Mouse (Mus musculus): Measurements from ENCODE around the gene Gbp8. TPM values are rescaled to one million over a fixed set of nuclear protein-coding genes. Genes with fewer than 3 reads are reported as not detected.

Gene Gbp8
- polyA plus RNA-seq, 1 experiment from 2014 or later: 1.6 TPM

Other genes starting within 250 kb of the Gbp8 start
- gene Abcg3, start 156.8 kb downstream of the Gbp8 start, polyA plus RNA-seq (2014; fragmentation: Nextera tagmentation; extraction: Ambion mirVana): 0.32 and 0.59 TPM in 2 replicates
- gene Gbp9, start within 50 bp of the Gbp8 start, polyA plus RNA-seq (2014; fragmentation: Nextera tagmentation; extraction: Ambion mirVana): 3.4 and 3.9 TPM in 2 replicates
- 4.4 and 7.6 TPM in 2 replicates for gene Gbp4, start within 50 bp of the Gbp8 start, polyA plus RNA-seq (2014; fragmentation: Nextera tagmentation; extraction: Ambion mirVana)
- not detected in 2 replicates for gene Gbp10, start 100.0 kb upstream of the Gbp8 start, polyA plus RNA-seq (2014; fragmentation: Nextera tagmentation; extraction: Ambion mirVana)
- not detected in 2 replicates for gene Gm43302, start 154.2 kb upstream of the Gbp8 start, polyA plus RNA-seq (2014; fragmentation: Nextera tagmentation; extraction: Ambion mirVana)
- gene Gbp6, start 154.2 kb upstream of the Gbp8 start, polyA plus RNA-seq (2014; fragmentation: Nextera tagmentation; extraction: Ambion mirVana): 2.3 and 2.8 TPM in 2 replicates

Data from heart, embryonic 11.5 days (tissue).